Mouse (Mus musculus) limb, embryonic 14.5 days (tissue): ENCODE results near the gene Lst1. TPM values are rescaled to one million over a fixed set of nuclear protein-coding genes. Genes with fewer than 3 reads are reported as not detected.

Experiments used
- ATAC-seq: fragments of 200-750 bp; cut with Nextera tagmentation; 2 replicates; pipeline ENCODE4 v1.8.0; 2017; ENCODE audit warnings: low read depth, moderate number of reproducible peaks, moderate TSS enrichment; ENCODE audit not compliant: low FRiP score
- DNase-seq: peaks from one replicate; pipeline ENCODE4 v3.0.0-alpha.2; 2015; ENCODE audit warnings: low spot score
- H3K27ac ChIP-seq: fragments of 300-500 bp; sonication (generic); replicated peaks from 2 replicates; pipeline ENCODE4 v1.5.1; 2014; ENCODE audit warnings: low read depth, mild to moderate bottlenecking, low read length, moderate library complexity, mixed read lengths
- H3K27me3 ChIP-seq: fragments of 300-500 bp; sonication (generic); 2 replicates; pipeline ENCODE4 v1.6.1; 2014; ENCODE audit warnings: low read length, mixed read lengths; ENCODE audit not compliant: control insufficient read depth, insufficient read depth
- H3K36me3 ChIP-seq: fragments of 300-500 bp; sonication (generic); 2 replicates; pipeline ENCODE4 v1.6.1; 2014; ENCODE audit warnings: mild to moderate bottlenecking, low read length, moderate library complexity, mixed read lengths; ENCODE audit not compliant: control insufficient read depth, insufficient read depth
- H3K4me1 ChIP-seq: fragments of 300-500 bp; sonication (generic); 2 replicates; pipeline ENCODE4 v1.6.1; 2014; ENCODE audit warnings: antibody characterized with exemption, low read length, mixed read lengths; ENCODE audit not compliant: control insufficient read depth, insufficient read depth
- H3K4me2 ChIP-seq: fragments of 300-500 bp; sonication (generic); replicated peaks from 2 replicates; pipeline ENCODE4 v1.6.1; 2014; ENCODE audit warnings: low read depth, mild to moderate bottlenecking, low read length, moderate library complexity; ENCODE audit not compliant: severe bottlenecking
- H3K4me3 ChIP-seq: fragments of 300-500 bp; sonication (generic); replicated peaks from 2 replicates; pipeline ENCODE4 v1.5.1; 2014; ENCODE audit warnings: low read length
- H3K9ac ChIP-seq: fragments of 300-500 bp; sonication (generic); 2 replicates; pipeline ENCODE4 v1.6.1; 2014; ENCODE audit warnings: mild to moderate bottlenecking, low read depth, low read length, moderate library complexity; ENCODE audit not compliant: severe bottlenecking
- H3K9me3 ChIP-seq: fragments of 300-500 bp; sonication (generic); 2 replicates; pipeline ENCODE4 v1.6.1; 2016; ENCODE audit warnings: low read length; ENCODE audit not compliant: control insufficient read depth
- POLR2A ChIP-seq: fragments of 200-500 bp; IDR thresholded peaks from 2 replicates; pipeline ENCODE4 v1.8.0; 2012; ENCODE audit warnings: inconsistent platforms, mild to moderate bottlenecking, moderate library complexity, borderline replicate concordance; ENCODE audit not compliant: insufficient read depth, insufficient read length; ENCODE audit errors: extremely low read depth
- WGBS: fragments of 180-500 bp; shearing (Covaris S2); extraction: QIAGEN DNeasy Blood & Tissue Kit; methylation state at CpG from one replicate; pipeline ENCODE4 v1.1.7; 2014; 5-methylcytosine and 5-hydroxymethylcytosine counted together
- polyA plus RNA-seq, 2 experiments: library from polyadenylated mRNA; depleted of rRNA in 1 of 2; stranded (reverse) in 1 of 2; unstranded in 1 of 2; fragments of >200 nt; fragmentation: Nextera tagmentation in 1 of 2; extraction: Ambion mirVana in 1 of 2; gene quantifications; 2 replicates each; pipeline versions ENCODE4 v1.2.1 to v1.2.3; 2012 to 2014

Gene Lst1
- polyA plus RNA-seq, 2 experiments, result 21.8 to 29.2 TPM

- no peak for ATAC-seq
- Histone ChIP-seq H3K36me3 (peaks cover 52% of the 10 kb centered on the region), H3K27ac (no peak overlapping the region), H3K4me3 (no peak overlapping the region), H3K27me3 (no peaks in the 10 kb centered on the region), H3K9ac (no peak overlapping the region), H3K9me3 (no peaks in the 10 kb centered on the region), H3K4me1 (peaks cover 21% of the 10 kb centered on the region), H3K4me2 (no peak overlapping the region)
- no peak for TF ChIP-seq POLR2A
- WGBS, result 91% methylated on average over 10 of the region's 10 CpGs
- no peak for DNase-seq
These were observed 42.8 kb upstream of the Lst1 start for GRCm38 (mm10) chr17:35231022-35231421.

- Histone ChIP-seq H3K9ac (no peak overlapping the region), H3K36me3 (peaks cover 55% of the 10 kb centered on the region), H3K4me3 (no peak overlapping the region), H3K27me3 (no peaks in the 10 kb centered on the region), H3K27ac (no peak overlapping the region), H3K9me3 (no peaks in the 10 kb centered on the region), H3K4me2 (no peak overlapping the region), H3K4me1 (no peaks in the 10 kb centered on the region)
- ATAC-seq, result no peak
- DNase-seq, result no peak
- 86% methylated on average over 14 of the region's 14 CpGs for WGBS
- no peak for TF ChIP-seq POLR2A
These were observed 38.4 kb upstream of the Lst1 start for GRCm38 (mm10) chr17:35226561-35227046.

- Histone ChIP-seq H3K4me3 (no peak overlapping the region), H3K9me3 (no peaks in the 10 kb centered on the region), H3K27me3 (no peaks in the 10 kb centered on the region), H3K27ac (no peak overlapping the region), H3K9ac (no peak overlapping the region), H3K36me3 (peaks cover 50% of the 10 kb centered on the region), H3K4me1 (no peaks in the 10 kb centered on the region), H3K4me2 (no peak overlapping the region)
- no peak for ATAC-seq
- 90% methylated on average over 5 of the region's 5 CpGs for WGBS
- no peak for TF ChIP-seq POLR2A
- DNase-seq, result no peak
These were observed 37.2 kb upstream of the Lst1 start for GRCm38 (mm10) chr17:35225456-35225855.

- DNase-seq (no peak), ATAC-seq (no peak)
- H3K9me3 ChIP-seq, result no peaks in the 10 kb centered on the region
- no peak overlapping the region for H3K4me3 ChIP-seq
- no peak overlapping the region for H3K9ac ChIP-seq
- 95% methylated on average over 4 of the region's 4 CpGs for WGBS
- H3K27ac ChIP-seq, result no peak overlapping the region
- no peaks in the 10 kb centered on the region for H3K27me3 ChIP-seq
- no peak overlapping the region for H3K4me2 ChIP-seq
- H3K36me3 ChIP-seq, result peaks cover 51% of the 10 kb centered on the region
- no peak for TF ChIP-seq POLR2A
- H3K4me1 ChIP-seq, result no peaks in the 10 kb centered on the region
These were observed 36.4 kb upstream of the Lst1 start for GRCm38 (mm10) chr17:35224641-35225040.

- no peak overlapping the region for H3K4me3 ChIP-seq
- H3K27me3 ChIP-seq, result no peaks in the 10 kb centered on the region
- no peak overlapping the region for H3K4me2 ChIP-seq
- no peak for TF ChIP-seq POLR2A
- no peak for ATAC-seq
- H3K9me3 ChIP-seq, result no peaks in the 10 kb centered on the region
- WGBS, result 70% methylated on average over 6 of the region's 6 CpGs
- no peak for DNase-seq
- no peak overlapping the region for H3K9ac ChIP-seq
- peaks cover 34% of the 10 kb centered on the region for H3K36me3 ChIP-seq
- no peaks in the 10 kb centered on the region for H3K4me1 ChIP-seq
- no peak overlapping the region for H3K27ac ChIP-seq
These were observed 34.1 kb upstream of the Lst1 start for GRCm38 (mm10) chr17:35222299-35222698.
